Mouse (Mus musculus): Measurements from ENCODE around the gene Vps13d. TPM values are rescaled to one million over a fixed set of nuclear protein-coding genes. Genes with fewer than 3 reads are reported as not detected.

The Vps13d gene
- total and polyA plus RNA-seq, 2 experiments from 2014 or later: 9.0 to 42.6 TPM

GRCm38 (mm10) chr4:144969030-144969429 lies 225.8 kb downstream of the Vps13d start:
- TF ChIP-seq CTCF (IDR thresholded peaks at IDR 0.05; ENCODE audit: low read depth) (no peak), EP300 (IDR thresholded peaks at IDR 0.05; ENCODE audit: low read depth) (no peak)
- no peak; the same call in 1 of the 2 replicates for ATAC-seq (ENCODE audit: insufficient read depth, low read depth)

GRCm38 (mm10) chr4:144968371-144968770 lies 226.4 kb downstream of the Vps13d start:
- no peaks in the 10 kb centered on the region for H3K36me3 ChIP-seq (replicated peaks; ENCODE audit: control insufficient read depth, insufficient read depth, low read length)
- 75% methylated on average over 3 of the region's 3 CpGs for WGBS
- H3K27me3 ChIP-seq (ENCODE audit: control insufficient read depth, insufficient read depth, low read length): no peaks in the 10 kb centered on the region
- TF ChIP-seq CTCF (IDR thresholded peaks at IDR 0.05; ENCODE audit: low read depth) (no peak), EP300 (IDR thresholded peaks at IDR 0.05; ENCODE audit: low read depth) (no peak)
- ATAC-seq (ENCODE audit: insufficient read depth, low read depth): no peak
- H3K9me3 ChIP-seq (replicated peaks; ENCODE audit: control insufficient read depth, low read length): no peaks in the 10 kb centered on the region
- H3K9ac ChIP-seq (replicated peaks; ENCODE audit: low read depth, low read length): no peak overlapping the region
- DNase-seq (ENCODE audit: low spot score): no peak
- no peak overlapping the region for H3K27ac ChIP-seq (ENCODE audit: low read depth)
- H3K4me1 ChIP-seq (ENCODE audit: control insufficient read depth, insufficient read depth): peaks cover 5% of the 10 kb centered on the region; the same call in 1 of the 2 replicates
- H3K4me2 ChIP-seq (ENCODE audit: low read depth, low read length): no peak overlapping the region
- H3K4me3 ChIP-seq (ENCODE audit: low read depth, low read length): no peak overlapping the region

More at GRCm38 (mm10) chr4:144969030-144969429, 225.8 kb downstream of the Vps13d start:
- Histone ChIP-seq H3K4me1 (ENCODE audit: control insufficient read depth, insufficient read depth) (peaks cover 5% of the 10 kb centered on the region; the same call in 1 of the 2 replicates), H3K36me3 (replicated peaks; ENCODE audit: control insufficient read depth, insufficient read depth, low read length) (0 out of 2 replicates have a peak, but pooled peaks cover 1% of the 10 kb centered on the region), H3K9ac (replicated peaks; ENCODE audit: low read depth, low read length) (no peak overlapping the region), H3K4me3 (ENCODE audit: low read depth, low read length) (no peak overlapping the region), H3K27me3 (ENCODE audit: control insufficient read depth, insufficient read depth, low read length) (no peaks in the 10 kb centered on the region), H3K9me3 (replicated peaks; ENCODE audit: control insufficient read depth, low read length) (no peaks in the 10 kb centered on the region), H3K4me2 (ENCODE audit: low read depth, low read length) (no peak overlapping the region), H3K27ac (ENCODE audit: low read depth) (0 out of 2 replicates have a peak overlapping the region, but pooled peaks have one; percentile 6)
- 30% methylated on average over 6 of the region's 6 CpGs for WGBS
- no peak for DNase-seq (ENCODE audit: low spot score)

- WGBS: 37% methylated on average over 2 of the region's 2 CpGs
- Histone ChIP-seq H3K9ac (replicated peaks; ENCODE audit: low read depth, low read length) (no peak overlapping the region), H3K27ac (ENCODE audit: low read depth) (no peak overlapping the region), H3K9me3 (replicated peaks; ENCODE audit: control insufficient read depth, low read length) (no peaks in the 10 kb centered on the region), H3K36me3 (replicated peaks; ENCODE audit: control insufficient read depth, insufficient read depth, low read length) (no peaks in the 10 kb centered on the region), H3K4me2 (ENCODE audit: low read depth, low read length) (no peak overlapping the region), H3K27me3 (ENCODE audit: control insufficient read depth, insufficient read depth, low read length) (no peaks in the 10 kb centered on the region), H3K4me3 (ENCODE audit: low read depth, low read length) (no peak overlapping the region), H3K4me1 (ENCODE audit: control insufficient read depth, insufficient read depth) (peaks cover 20% of the 10 kb centered on the region)
- TF ChIP-seq CTCF (IDR thresholded peaks at IDR 0.05; ENCODE audit: low read depth): no peak
- TF ChIP-seq EP300 (IDR thresholded peaks at IDR 0.05; ENCODE audit: low read depth): no peak
- ATAC-seq (ENCODE audit: insufficient read depth, low read depth) (no peak; the same call in 1 of the 2 replicates), DNase-seq (ENCODE audit: low spot score) (no peak)
Measured at GRCm38 (mm10) chr4:144965255-144965654, 229.6 kb downstream of the Vps13d start.

- peaks cover 15% of the 10 kb centered on the region for H3K4me1 ChIP-seq (ENCODE audit: control insufficient read depth, insufficient read depth)
- H3K9ac ChIP-seq (replicated peaks; ENCODE audit: low read depth, low read length): no peak overlapping the region
- DNase-seq (ENCODE audit: low spot score) (no peak), ATAC-seq (ENCODE audit: insufficient read depth, low read depth) (no peak)
- no peak overlapping the region for H3K4me3 ChIP-seq (ENCODE audit: low read depth, low read length)
- no peak overlapping the region for H3K4me2 ChIP-seq (ENCODE audit: low read depth, low read length)
- H3K36me3 ChIP-seq (replicated peaks; ENCODE audit: control insufficient read depth, insufficient read depth, low read length): no peaks in the 10 kb centered on the region
- no peaks in the 10 kb centered on the region for H3K27me3 ChIP-seq (ENCODE audit: control insufficient read depth, insufficient read depth, low read length)
- no peak overlapping the region for H3K27ac ChIP-seq (ENCODE audit: low read depth)
- no peak for TF ChIP-seq CTCF (IDR thresholded peaks at IDR 0.05; ENCODE audit: low read depth)
- no peak for TF ChIP-seq EP300 (IDR thresholded peaks at IDR 0.05; ENCODE audit: low read depth)
- WGBS: 86% methylated on average over 3 of the region's 3 CpGs
- H3K9me3 ChIP-seq (replicated peaks; ENCODE audit: control insufficient read depth, low read length): no peaks in the 10 kb centered on the region
Measured at GRCm38 (mm10) chr4:144961696-144962095, 233.1 kb downstream of the Vps13d start.

GRCm38 (mm10) chr4:144961232-144961631 lies 233.6 kb downstream of the Vps13d start:
- Histone ChIP-seq H3K4me3 (ENCODE audit: low read depth, low read length) (no peak overlapping the region), H3K4me1 (ENCODE audit: control insufficient read depth, insufficient read depth) (peaks cover 15% of the 10 kb centered on the region), H3K27me3 (ENCODE audit: control insufficient read depth, insufficient read depth, low read length) (no peaks in the 10 kb centered on the region), H3K9ac (replicated peaks; ENCODE audit: low read depth, low read length) (no peak overlapping the region), H3K27ac (ENCODE audit: low read depth) (peak overlapping the region; percentile 68; the same call in 1 of the 2 replicates), H3K36me3 (replicated peaks; ENCODE audit: control insufficient read depth, insufficient read depth, low read length) (no peaks in the 10 kb centered on the region), H3K9me3 (replicated peaks; ENCODE audit: control insufficient read depth, low read length) (no peaks in the 10 kb centered on the region), H3K4me2 (ENCODE audit: low read depth, low read length) (no peak overlapping the region)
- ATAC-seq (ENCODE audit: insufficient read depth, low read depth): no peak
- TF ChIP-seq CTCF (IDR thresholded peaks at IDR 0.05; ENCODE audit: low read depth) (no peak), EP300 (IDR thresholded peaks at IDR 0.05; ENCODE audit: low read depth) (no peak)
- no peak for DNase-seq (ENCODE audit: low spot score)
- WGBS: 78% methylated on average over 4 of the region's 4 CpGs
